ENCODE assay signal across 18 mouse cellular contexts in the genomic region with DNA sequence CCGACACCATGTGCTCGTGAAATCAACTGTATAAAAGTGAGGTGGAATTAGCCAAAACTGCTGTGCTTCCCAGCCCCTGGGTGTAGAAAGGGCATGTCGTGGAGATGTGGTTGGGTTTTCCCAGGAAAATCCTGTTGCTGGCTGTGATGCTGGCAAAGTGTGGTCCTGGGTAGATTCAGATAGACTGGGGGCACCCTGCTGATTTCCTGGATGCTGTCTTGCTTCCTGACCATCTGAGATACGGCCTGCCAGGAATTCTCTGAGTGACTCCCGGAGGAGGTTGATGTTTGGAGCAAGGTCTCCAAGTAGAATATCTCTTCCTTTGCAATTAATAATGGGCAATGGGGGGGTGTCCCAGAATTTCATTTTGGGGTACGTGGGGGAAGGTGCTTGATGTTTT. TPM values are rescaled to one million over a fixed set of nuclear protein-coding genes. Genes with fewer than 3 reads are reported as not detected.
"Had no signal": no experiment of that assay in that cellular context is flagged by ENCODE, and none has a peak within 500 bp of the region (broad histone marks: within the 10 kb centered on the region; RNA-seq: fewer than 3 reads in every experiment).

No protein-coding gene starts in this region.

- H3K27ac ChIP-seq: layer of hippocampus, adult 2 months; limb, embryonic 15.5 days; liver, embryonic 12.5 days; midbrain, embryonic 10.5 days; neural tube, embryonic 12.5 days; stomach, embryonic 15.5 days had no signal

- ATAC-seq: liver, embryonic 12.5 days had no signal

- H3K36me3 ChIP-seq: limb, embryonic 15.5 days; liver, embryonic 12.5 days; midbrain, embryonic 10.5 days; neural tube, embryonic 12.5 days; stomach, embryonic 15.5 days had no signal

- H3K4me3 ChIP-seq: layer of hippocampus, adult 2 months; limb, embryonic 15.5 days; liver, embryonic 12.5 days; midbrain, embryonic 10.5 days; myocyte; neural tube, embryonic 12.5 days; stomach, embryonic 15.5 days had no signal

- H3K4me1 ChIP-seq: limb, embryonic 15.5 days; liver, embryonic 12.5 days; midbrain, embryonic 10.5 days; neural tube, embryonic 12.5 days; stomach, embryonic 15.5 days had no signal

- DNase-seq: kidney, postnatal 10 days; kidney, postnatal 4 days; lung, embryonic 14.5 days; lung, postnatal 10 days; lung, postnatal 4 days; midbrain, embryonic 14.5 days; thymus, postnatal 4 days had no signal

- H3K9me3 ChIP-seq: limb, embryonic 15.5 days; liver, embryonic 12.5 days; midbrain, embryonic 10.5 days; neural tube, embryonic 12.5 days; stomach, embryonic 15.5 days had no signal

RNA-seq across cellular contexts. Expression of gene Oxct2a, which starts 5.5 kb away (rescaled TPM):
- polyA plus RNA-seq: kidney, embryonic 14.5 days; limb, embryonic 11.5 days; liver, embryonic 16.5 days; lung, embryonic 14.5 days; midbrain, embryonic 10.5 days; midbrain, embryonic 14.5 days; neural tube, embryonic 12.5 days; stomach, embryonic 15.5 days; thymus, postnatal 0 days had no signal
